Mouse (Mus musculus) heart, embryonic 10.5 days (tissue): Measurements from ENCODE around the gene Bsdc1. TPM values are rescaled to one million over a fixed set of nuclear protein-coding genes. Genes with fewer than 3 reads are reported as not detected.
"Not testable (repeated sequence)": the region's sequence is repeated elsewhere in the genome, so short reads cannot be mapped to it uniquely, and the experiment has no call there.

Source experiments
- DNase-seq: peaks from one replicate; pipeline ENCODE4 v3.0.0-alpha.2; 2017; ENCODE audit warnings: low spot score
- H3K27ac ChIP-seq: fragments of 300-500 bp; sonication (generic); 2 replicates; pipeline ENCODE4 v1.5.1; 2016; ENCODE audit warnings: mild to moderate bottlenecking
- H3K27me3 ChIP-seq: fragments of 300-500 bp; sonication (generic); 2 replicates; pipeline ENCODE4 v1.6.1; 2016; ENCODE audit warnings: mild to moderate bottlenecking; ENCODE audit not compliant: poor library complexity, insufficient read depth, severe bottlenecking
- H3K36me3 ChIP-seq: fragments of 300-500 bp; sonication (generic); 2 replicates; pipeline ENCODE4 v1.6.1; 2016; ENCODE audit warnings: mild to moderate bottlenecking, moderate library complexity
- H3K4me1 ChIP-seq: fragments of 300-500 bp; sonication (generic); 2 replicates; pipeline ENCODE4 v1.6.1; 2016; ENCODE audit warnings: mild to moderate bottlenecking
- H3K4me3 ChIP-seq: fragments of 300-500 bp; sonication (generic); 2 replicates; pipeline ENCODE4 v1.5.1; 2016; ENCODE audit warnings: mild to moderate bottlenecking, moderate library complexity
- H3K9me3 ChIP-seq: fragments of 300-500 bp; sonication (generic); 2 replicates; pipeline ENCODE4 v1.6.1; 2016; ENCODE audit warnings: mild to moderate bottlenecking, moderate library complexity
- WGBS: fragments of 180-500 bp; shearing (Covaris S2); methylation state at CpG from one replicate; pipeline ENCODE4 v1.1.7; 2016; 5-methylcytosine and 5-hydroxymethylcytosine counted together
- polyA plus RNA-seq: library from polyadenylated mRNA; unstranded; fragments of >200 nt; fragmentation: Nextera tagmentation; extraction: Ambion mirVana; gene quantifications from 2 replicates; pipeline ENCODE4 v1.2.1, GENCODE M21; 2016

Gene Bsdc1
- polyA plus RNA-seq, 1 experiment from 2014 or later: 22.9 TPM

DNA sequence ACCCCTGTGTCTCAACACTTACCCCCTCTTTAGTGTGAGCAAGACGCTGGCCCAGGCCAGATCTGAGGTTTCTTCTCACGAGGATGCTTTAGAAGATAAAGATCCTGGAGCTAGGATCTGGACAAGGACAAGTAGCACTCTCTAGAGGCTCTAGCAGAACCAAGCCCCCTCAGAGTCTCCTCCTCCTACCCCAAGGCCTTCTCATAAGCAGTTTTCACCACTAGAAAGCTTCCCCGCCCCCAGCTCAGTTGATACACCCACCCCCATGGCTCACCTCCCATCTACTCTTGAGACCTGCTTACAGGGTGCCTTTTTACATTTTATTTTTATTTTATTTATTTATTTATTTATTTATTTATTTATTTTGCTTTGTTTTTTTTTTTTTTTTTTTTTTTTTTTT, 48.3 kb downstream of the Bsdc1 start:
- Histone ChIP-seq H3K27ac (no peak overlapping the region), H3K27me3 (no peaks in the 10 kb centered on the region), H3K4me1 (peaks cover 40% of the 10 kb centered on the region), H3K9me3 (no peaks in the 10 kb centered on the region), H3K4me3 (no peak overlapping the region), H3K36me3 (0 out of 2 replicates have a peak, but pooled peaks cover 2% of the 10 kb centered on the region)
- DNase-seq: no peak
- 51% methylated on average over 3 of the region's 3 CpGs for WGBS

DNA sequence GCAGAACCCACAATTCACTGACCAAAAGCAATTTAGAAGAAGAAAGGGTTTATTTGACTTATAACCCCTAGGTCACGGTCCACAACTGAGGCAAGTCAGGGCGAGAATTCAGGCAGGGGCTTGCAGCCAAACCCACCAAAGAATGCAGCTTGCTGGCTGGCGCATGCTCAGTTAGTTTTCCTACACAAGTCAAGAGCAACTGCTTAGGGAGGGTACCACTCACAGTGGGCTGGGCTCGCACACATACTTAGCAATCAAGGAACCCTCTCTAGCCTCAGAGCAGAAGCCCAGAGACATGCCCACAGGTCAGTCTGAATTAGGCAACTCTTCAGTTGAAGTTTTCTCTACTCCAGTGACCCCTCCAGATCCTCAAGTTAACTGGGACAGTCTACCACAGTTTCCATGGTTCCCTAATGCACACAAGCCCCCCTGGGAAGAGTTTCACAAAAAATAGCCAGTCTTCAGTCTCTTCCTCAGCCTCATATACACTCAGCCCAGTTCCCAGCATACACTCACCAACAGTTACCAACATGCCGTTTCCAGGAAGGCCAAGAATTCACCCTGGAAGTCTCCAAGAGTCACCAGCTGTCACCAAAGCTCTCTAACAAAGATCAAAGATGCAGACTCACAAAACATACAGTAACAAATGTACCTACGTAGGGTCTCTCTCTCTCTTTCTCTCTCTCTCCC, 49.5 kb downstream of the Bsdc1 start:
- 57% methylated on average over 6 of the region's 6 CpGs for WGBS
- H3K36me3 ChIP-seq: peaks cover 12% of the 10 kb centered on the region
- no peak for DNase-seq

GRCm38 (mm10) chr4:129511413-129512096, 50.2 kb downstream of the Bsdc1 start:
- Histone ChIP-seq H3K4me1 (peaks cover 48% of the 10 kb centered on the region), H3K27me3 (no peaks in the 10 kb centered on the region), H3K27ac (peak overlapping the region; percentile 42), H3K9me3 (no peaks in the 10 kb centered on the region), H3K4me3 (peak overlapping the region; percentile 24; the same call in 1 of the 2 replicates), H3K36me3 (peaks cover 19% of the 10 kb centered on the region)
- no peak for DNase-seq
- WGBS: 52% methylated on average over 6 of the region's 6 CpGs

More for the DNA sequence above, 49.5 kb downstream of the Bsdc1 start:
- peak overlapping the region; percentile 42 for H3K27ac ChIP-seq
- H3K4me1 ChIP-seq: peaks cover 48% of the 10 kb centered on the region
- no peak overlapping the region for H3K4me3 ChIP-seq
- no peaks in the 10 kb centered on the region for H3K27me3 ChIP-seq
- no peaks in the 10 kb centered on the region for H3K9me3 ChIP-seq

- WGBS: 6% methylated on average over 47 of the region's 47 CpGs
- H3K9me3 ChIP-seq: no peaks in the 10 kb centered on the region
- H3K4me3 ChIP-seq: peak within 1 kb of the TSS; percentile 99
- H3K27me3 ChIP-seq: no peaks in the 10 kb centered on the region
- DNase-seq: peak; percentile 93
- peaks cover 41% of the 10 kb centered on the region for H3K4me1 ChIP-seq
- H3K36me3 ChIP-seq: peaks cover 36% of the 10 kb centered on the region
- H3K27ac ChIP-seq: peak within 1 kb of the TSS; percentile 100
Measured at GRCm38 (mm10) chr4:129513086-129513767, 51.8 kb downstream of the Bsdc1 start, which contains the start of gene Marcksl1. Gene Marcksl1, plus strand, starts transcription at chr4:129513581.

GRCm38 (mm10) chr4:129513891-129514290, 52.5 kb downstream of the Bsdc1 start:
- H3K4me1 ChIP-seq: peaks cover 35% of the 10 kb centered on the region
- peak overlapping the region; percentile 100 for H3K27ac ChIP-seq
- peak overlapping the region; percentile 99 for H3K4me3 ChIP-seq
- peaks cover 43% of the 10 kb centered on the region for H3K36me3 ChIP-seq
- WGBS: 1% methylated on average over 47 of the region's 57 CpGs
- no peaks in the 10 kb centered on the region for H3K9me3 ChIP-seq
- no peak for DNase-seq
- H3K27me3 ChIP-seq: no peaks in the 10 kb centered on the region

DNA sequence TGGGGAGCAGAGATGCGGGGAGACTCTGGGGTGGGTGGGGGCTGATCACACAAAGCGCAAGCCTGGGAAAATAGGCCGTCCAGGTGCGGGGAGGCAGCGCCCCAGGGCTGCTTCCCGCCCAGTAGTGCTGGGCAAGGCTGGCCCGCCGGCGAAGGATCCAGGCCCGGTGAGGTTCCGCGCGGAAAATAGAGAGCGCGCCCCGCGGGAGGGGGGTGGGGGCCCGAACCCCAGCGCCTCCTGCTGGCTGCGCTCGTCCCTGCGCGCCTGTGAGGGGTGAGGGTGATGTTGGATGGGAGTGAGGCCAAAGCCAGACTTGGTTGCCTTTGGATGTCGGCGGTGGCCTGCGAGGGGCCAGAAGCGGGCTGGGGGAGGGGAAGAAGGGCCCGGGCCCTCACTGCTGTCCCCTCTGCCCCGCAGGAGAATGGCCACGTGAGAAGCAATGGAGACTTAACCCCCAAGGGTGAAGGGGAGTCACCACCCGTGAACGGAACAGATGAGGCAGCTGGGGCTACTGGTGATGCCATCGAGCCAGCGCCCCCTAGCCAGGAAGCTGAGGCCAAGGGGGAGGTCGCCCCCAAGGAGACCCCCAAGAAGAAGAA, 53.0 kb downstream of the Bsdc1 start:
- Histone ChIP-seq H3K9me3 (no peaks in the 10 kb centered on the region), H3K4me1 (peaks cover 33% of the 10 kb centered on the region), H3K4me3 (peak overlapping the region; percentile 99), H3K27me3 (no peaks in the 10 kb centered on the region), H3K27ac (peak overlapping the region; percentile 100), H3K36me3 (peaks cover 46% of the 10 kb centered on the region)
- DNase-seq: no peak
- WGBS: 0% methylated on average over 34 of the region's 35 CpGs

GRCm38 (mm10) chr4:129516925-129517324, 55.5 kb downstream of the Bsdc1 start:
- H3K27me3 ChIP-seq: no peaks in the 10 kb centered on the region
- 50% methylated on average over 2 of the region's 2 CpGs for WGBS
- H3K36me3 ChIP-seq: peaks cover 71% of the 10 kb centered on the region
- H3K27ac ChIP-seq: no peak overlapping the region
- no peaks in the 10 kb centered on the region for H3K9me3 ChIP-seq
- no peak for DNase-seq
- no peak overlapping the region for H3K4me3 ChIP-seq
- peaks cover 25% of the 10 kb centered on the region for H3K4me1 ChIP-seq

DNA sequence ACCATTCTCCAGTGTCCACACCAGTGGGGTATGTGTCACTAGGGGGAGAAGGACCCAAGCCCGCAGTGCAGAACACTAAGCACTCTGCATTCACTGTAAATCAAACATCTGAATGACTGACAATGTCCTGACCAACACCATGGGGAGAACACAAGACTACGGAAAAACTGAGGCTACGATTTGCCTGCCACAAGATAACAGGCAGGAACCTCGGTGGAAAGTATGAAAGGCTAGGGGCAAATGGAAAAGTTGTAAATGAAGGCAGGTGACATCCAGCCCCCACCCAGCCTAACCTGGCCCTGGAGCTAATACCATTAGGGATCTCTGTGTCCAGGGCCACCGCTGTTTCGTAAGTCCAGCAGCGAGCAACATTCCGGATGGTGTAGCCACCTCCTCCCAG, 57.1 kb downstream of the Bsdc1 start:
- DNase-seq: no peak
- Histone ChIP-seq H3K4me1 (peaks cover 11% of the 10 kb centered on the region), H3K27me3 (no peaks in the 10 kb centered on the region), H3K4me3 (no peak overlapping the region), H3K27ac (no peak overlapping the region), H3K9me3 (no peaks in the 10 kb centered on the region), H3K36me3 (peaks cover 87% of the 10 kb centered on the region)
- 79% methylated on average over 8 of the region's 8 CpGs for WGBS

GRCm38 (mm10) chr4:129525338-129525737, 64.0 kb downstream of the Bsdc1 start:
- WGBS: 80% methylated on average over 5 of the region's 5 CpGs
- Histone ChIP-seq H3K36me3 (peaks cover 94% of the 10 kb centered on the region), H3K9me3 (no peaks in the 10 kb centered on the region), H3K4me3 (no peak overlapping the region), H3K27ac (no peak overlapping the region), H3K4me1 (no peaks in the 10 kb centered on the region; the same call in 1 of the 2 replicates), H3K27me3 (no peaks in the 10 kb centered on the region)
- DNase-seq: no peak

GRCm38 (mm10) chr4:129525889-129526288, 64.5 kb downstream of the Bsdc1 start:
- Histone ChIP-seq H3K27me3 (no peaks in the 10 kb centered on the region), H3K36me3 (peaks cover 93% of the 10 kb centered on the region), H3K9me3 (no peaks in the 10 kb centered on the region), H3K27ac (no peak overlapping the region), H3K4me1 (no peaks in the 10 kb centered on the region; the same call in 1 of the 2 replicates), H3K4me3 (no peak overlapping the region)
- no peak for DNase-seq
- WGBS: 87% methylated on average over 3 of the region's 3 CpGs

DNA sequence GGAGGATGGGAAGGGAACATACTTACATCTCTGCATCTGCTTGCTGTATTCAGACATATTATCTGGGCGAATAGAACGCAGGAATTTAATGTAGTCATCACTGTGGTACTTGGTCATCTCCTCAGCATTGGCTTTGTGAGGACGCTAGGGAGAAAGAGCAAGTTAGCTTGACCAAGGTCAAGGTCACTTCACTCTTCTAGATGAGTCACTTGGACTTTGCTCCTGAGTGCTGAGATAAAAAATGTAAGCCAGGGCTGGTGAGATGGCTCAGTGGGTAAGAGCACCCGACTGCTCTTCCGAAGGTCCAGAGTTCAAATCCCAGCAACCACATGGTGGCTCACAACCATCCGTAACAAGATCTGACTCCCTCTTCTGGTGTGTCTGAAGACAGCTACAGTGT, 67.5 kb downstream of the Bsdc1 start:
- not testable (repeated sequence) for H3K27me3 ChIP-seq, H3K27ac ChIP-seq, H3K4me3 ChIP-seq, H3K9me3 ChIP-seq, H3K4me1 ChIP-seq, DNase-seq
- WGBS: 87% methylated on average over 6 of the region's 6 CpGs
- H3K36me3 ChIP-seq: peaks cover 88% of the 10 kb centered on the region
